Mouse (Mus musculus) embryonic facial prominence, embryonic 12.5 days (tissue): ENCODE measurements at regions not wholly inside any gene's neighbourhood (a gene's known extent, or its start where the extent isn't known, plus 50 kb on each side); places are given as distances from the start of the nearest gene placed in this dataset.

Experiments used
- ATAC-seq: fragments of 200-750 bp; cut with Nextera tagmentation; 2 replicates; pipeline ENCODE4 v1.8.0; 2017; ENCODE audit not compliant: insufficient number of reproducible peaks, insufficient read depth, low FRiP score, low TSS enrichment
- H3K27ac ChIP-seq: fragments of 300-500 bp; sonication (generic); 2 replicates; pipeline ENCODE4 v1.5.1; 2016; ENCODE audit warnings: mild to moderate bottlenecking
- H3K27me3 ChIP-seq: fragments of 300-500 bp; sonication (generic); 2 replicates; pipeline ENCODE4 v1.6.1; 2016; ENCODE audit warnings: mild to moderate bottlenecking, moderate library complexity
- H3K36me3 ChIP-seq: fragments of 300-500 bp; sonication (generic); 2 replicates; pipeline ENCODE4 v1.6.1; 2016; ENCODE audit warnings: mild to moderate bottlenecking
- H3K4me1 ChIP-seq: fragments of 300-500 bp; sonication (generic); 2 replicates; pipeline ENCODE4 v1.6.1; 2016
- H3K4me2 ChIP-seq: fragments of 300-500 bp; sonication (generic); replicated peaks from 2 replicates; pipeline ENCODE4 v1.6.1; 2016; ENCODE audit warnings: mild to moderate bottlenecking, moderate library complexity
- H3K4me3 ChIP-seq: fragments of 300-500 bp; sonication (generic); 2 replicates; pipeline ENCODE4 v1.5.1; 2016; ENCODE audit warnings: mild to moderate bottlenecking
- H3K9ac ChIP-seq: fragments of 300-500 bp; sonication (generic); 2 replicates; pipeline ENCODE4 v1.6.1; 2016; ENCODE audit warnings: mild to moderate bottlenecking, moderate library complexity
- H3K9me3 ChIP-seq: fragments of 300-500 bp; sonication (generic); 2 replicates; pipeline ENCODE4 v1.6.1; 2016; ENCODE audit warnings: mild to moderate bottlenecking, moderate library complexity
- WGBS: fragments of 180-500 bp; shearing (Covaris S2); methylation state at CpG from one replicate; pipeline ENCODE4 v1.1.7; 2016; 5-methylcytosine and 5-hydroxymethylcytosine counted together

DNA sequence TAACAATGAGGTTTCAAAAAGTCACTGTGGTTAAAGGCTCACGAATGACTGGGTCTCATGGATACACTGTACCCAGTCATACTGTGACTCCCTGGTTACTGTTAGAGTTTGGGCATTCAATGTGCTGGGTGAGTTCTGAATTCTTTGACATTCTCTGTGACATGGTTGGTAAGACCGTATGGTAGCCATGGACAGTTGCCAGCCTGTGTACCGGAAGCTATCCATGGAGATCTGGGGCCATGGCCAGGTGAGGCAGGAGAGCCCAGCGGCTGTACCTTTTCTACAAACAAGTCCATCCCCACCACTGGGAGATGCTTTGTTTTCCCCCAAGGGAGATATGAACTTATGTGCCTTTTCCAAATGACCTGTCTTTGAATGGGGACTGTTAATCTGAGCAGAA, 126.4 kb downstream of the Irx2 start:
- WGBS: 90% methylated on average over 4 of the region's 4 CpGs
- Histone ChIP-seq H3K4me3 (no peak overlapping the region), H3K9ac (no peak overlapping the region), H3K27ac (no peak overlapping the region), H3K4me1 (no peaks in the 10 kb centered on the region), H3K27me3 (no peaks in the 10 kb centered on the region), H3K36me3 (no peaks in the 10 kb centered on the region), H3K9me3 (no peaks in the 10 kb centered on the region), H3K4me2 (no peak overlapping the region)
- no peak for ATAC-seq

DNA sequence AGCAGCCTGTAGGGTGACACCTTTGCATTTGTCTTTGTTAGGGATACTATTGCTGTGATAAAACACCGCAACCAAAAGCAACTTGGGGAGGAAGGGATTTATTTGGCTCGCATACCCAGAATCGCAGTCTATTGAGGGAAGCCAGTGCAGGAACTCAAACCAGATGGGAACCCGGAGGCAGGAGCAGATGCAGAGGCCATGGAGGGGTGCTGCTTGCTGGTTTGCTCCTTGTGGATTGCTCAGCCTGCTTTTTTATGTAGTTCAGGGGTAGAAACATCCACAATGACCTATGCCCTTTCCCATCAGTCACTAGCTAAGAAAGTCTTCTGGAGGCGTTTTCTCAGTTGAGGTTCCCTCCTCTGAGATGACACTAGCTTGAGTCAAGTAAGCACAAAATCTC, 133.9 kb downstream of the Irx2 start:
- no peaks in the 10 kb centered on the region for H3K27me3 ChIP-seq
- H3K4me3 ChIP-seq: no peak overlapping the region
- no peak overlapping the region for H3K9ac ChIP-seq
- no peaks in the 10 kb centered on the region for H3K4me1 ChIP-seq
- H3K36me3 ChIP-seq: no peaks in the 10 kb centered on the region
- ATAC-seq: no peak
- no peak overlapping the region for H3K27ac ChIP-seq
- H3K4me2 ChIP-seq: no peak overlapping the region
- 74% methylated on average over 5 of the region's 5 CpGs for WGBS
- H3K9me3 ChIP-seq: no peaks in the 10 kb centered on the region

DNA sequence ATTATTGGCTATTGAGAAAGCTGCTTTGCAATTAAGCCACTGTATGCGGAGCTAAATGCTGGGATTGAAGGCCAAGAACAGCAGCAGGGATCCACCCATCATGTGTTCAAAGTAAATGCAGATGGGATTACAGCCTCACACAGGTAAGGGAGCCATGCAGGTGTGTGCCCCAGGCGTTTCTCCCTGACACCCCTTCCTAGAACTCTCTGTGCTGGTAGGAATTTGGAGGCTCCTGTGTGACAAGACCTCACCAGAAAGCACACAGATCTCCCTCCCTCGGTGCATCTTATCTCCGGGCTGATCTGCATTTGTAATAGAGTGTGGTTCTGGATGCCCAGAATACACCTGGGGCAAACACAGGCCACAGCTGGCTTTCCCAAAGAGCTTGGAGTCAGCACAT, 134.7 kb downstream of the Irx2 start:
- no peak overlapping the region for H3K27ac ChIP-seq
- H3K27me3 ChIP-seq: no peaks in the 10 kb centered on the region
- H3K4me2 ChIP-seq: no peak overlapping the region
- H3K9ac ChIP-seq: no peak overlapping the region
- H3K4me3 ChIP-seq: no peak overlapping the region
- H3K9me3 ChIP-seq: no peaks in the 10 kb centered on the region
- no peak for ATAC-seq
- H3K36me3 ChIP-seq: no peaks in the 10 kb centered on the region
- WGBS: 62% methylated on average over 4 of the region's 4 CpGs
- H3K4me1 ChIP-seq: no peaks in the 10 kb centered on the region

DNA sequence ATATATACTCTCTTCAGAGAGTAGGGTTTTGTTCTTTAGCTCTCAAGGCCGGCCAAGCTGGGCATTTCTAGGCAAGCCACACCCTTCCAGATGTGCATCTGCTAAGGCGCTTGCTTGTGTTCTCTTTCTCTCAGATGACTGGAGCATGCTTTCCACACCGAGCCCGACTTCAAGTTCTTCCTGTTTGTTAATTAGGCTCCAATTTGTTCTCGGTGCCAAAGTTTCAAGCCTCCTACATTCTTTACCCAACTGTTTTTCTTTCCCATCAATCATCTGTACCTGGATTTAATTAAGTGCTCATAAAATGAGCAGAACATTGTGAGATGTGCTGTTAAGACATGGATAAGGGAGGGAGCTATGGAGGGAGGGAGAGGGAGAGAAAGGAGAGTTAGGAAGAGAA, 138.7 kb downstream of the Irx2 start:
- 26% methylated on average over 5 of the region's 5 CpGs for WGBS
- no peaks in the 10 kb centered on the region for H3K27me3 ChIP-seq

DNA sequence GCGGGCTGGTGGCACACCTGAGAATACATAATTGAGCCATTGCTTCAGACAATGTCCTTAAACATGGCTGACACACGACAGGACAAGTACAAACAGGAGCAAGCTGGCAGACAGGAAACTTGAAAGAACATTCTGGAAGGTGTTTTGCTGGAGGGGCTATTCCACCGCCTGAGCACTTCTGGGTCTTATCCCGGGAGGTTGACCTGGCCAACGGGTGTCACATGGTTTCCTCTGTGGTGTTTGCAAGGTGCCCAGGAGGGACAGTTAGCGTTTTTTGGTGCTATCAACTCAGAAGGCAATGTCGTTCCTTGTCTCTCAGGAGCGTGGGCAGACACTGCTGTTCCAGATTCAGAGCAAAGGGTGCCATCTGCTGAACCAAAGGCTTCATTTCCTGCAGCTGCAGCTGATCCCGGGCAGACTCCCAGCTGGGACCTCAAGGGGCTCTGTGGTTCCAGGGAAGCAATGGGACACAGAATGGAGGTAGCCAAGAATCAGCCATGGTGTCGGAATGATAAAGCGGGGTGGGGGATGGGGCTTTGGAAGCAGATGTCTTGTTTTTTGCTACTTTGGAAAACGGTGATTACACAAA, 140.5 kb downstream of the Irx2 start:
- no peak for ATAC-seq
- 62% methylated on average over 12 of the region's 12 CpGs for WGBS

More for the DNA sequence above, 138.7 kb downstream of the Irx2 start:
- no peaks in the 10 kb centered on the region for H3K36me3 ChIP-seq
- H3K4me1 ChIP-seq: no peaks in the 10 kb centered on the region
- no peaks in the 10 kb centered on the region for H3K9me3 ChIP-seq
- H3K4me2 ChIP-seq: no peak overlapping the region
- ATAC-seq: no peak
- no peak overlapping the region for H3K4me3 ChIP-seq
- H3K9ac ChIP-seq: no peak overlapping the region
- no peak overlapping the region for H3K27ac ChIP-seq

DNA sequence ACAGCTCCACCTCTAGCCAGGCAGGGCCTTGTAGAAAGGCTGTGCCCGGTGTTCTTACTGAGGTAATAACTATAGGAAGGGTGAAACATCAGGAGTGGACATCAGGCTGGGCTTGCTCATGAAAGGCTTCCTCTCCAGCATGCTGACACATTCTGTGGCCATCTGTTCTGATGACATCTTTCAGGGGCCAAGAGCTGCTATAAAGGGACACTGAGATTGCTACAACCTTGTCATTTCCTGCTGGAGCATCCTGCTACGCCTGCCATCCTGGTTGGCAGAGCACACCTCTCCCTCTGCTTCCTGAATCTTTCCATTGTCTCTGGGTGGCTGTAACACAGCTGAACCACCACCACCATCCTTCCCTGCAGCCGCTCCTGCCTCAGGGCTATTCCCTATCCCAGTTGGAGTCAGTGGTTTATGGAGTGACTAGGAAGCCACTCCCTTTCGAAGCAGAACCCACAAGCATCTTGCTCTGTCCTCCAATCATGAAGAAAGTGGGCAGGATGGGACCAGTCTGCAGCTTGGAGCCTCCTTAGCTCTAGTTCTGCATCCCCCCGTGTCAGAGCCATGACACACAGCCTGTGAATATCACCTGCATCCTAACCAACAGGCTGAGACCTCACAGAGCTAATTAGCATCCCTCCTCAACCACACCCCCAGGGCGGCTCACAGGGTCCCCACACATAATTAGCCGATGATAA, 154.6 kb downstream of the Irx2 start:
- Histone ChIP-seq H3K4me3 (no peak overlapping the region), H3K4me2 (no peak overlapping the region), H3K27me3 (no peaks in the 10 kb centered on the region), H3K36me3 (no peaks in the 10 kb centered on the region), H3K9ac (no peak overlapping the region), H3K4me1 (no peaks in the 10 kb centered on the region), H3K9me3 (no peaks in the 10 kb centered on the region), H3K27ac (no peak overlapping the region)
- WGBS: 52% methylated on average over 7 of the region's 7 CpGs
- ATAC-seq: no peak

More for the DNA sequence above, 140.5 kb downstream of the Irx2 start:
- Histone ChIP-seq H3K4me3 (no peak overlapping the region), H3K4me1 (no peaks in the 10 kb centered on the region), H3K9ac (no peak overlapping the region), H3K9me3 (0 out of 2 replicates have a peak, but pooled peaks cover 4% of the 10 kb centered on the region), H3K36me3 (no peaks in the 10 kb centered on the region), H3K27me3 (no peaks in the 10 kb centered on the region), H3K27ac (no peak overlapping the region), H3K4me2 (no peak overlapping the region)

DNA sequence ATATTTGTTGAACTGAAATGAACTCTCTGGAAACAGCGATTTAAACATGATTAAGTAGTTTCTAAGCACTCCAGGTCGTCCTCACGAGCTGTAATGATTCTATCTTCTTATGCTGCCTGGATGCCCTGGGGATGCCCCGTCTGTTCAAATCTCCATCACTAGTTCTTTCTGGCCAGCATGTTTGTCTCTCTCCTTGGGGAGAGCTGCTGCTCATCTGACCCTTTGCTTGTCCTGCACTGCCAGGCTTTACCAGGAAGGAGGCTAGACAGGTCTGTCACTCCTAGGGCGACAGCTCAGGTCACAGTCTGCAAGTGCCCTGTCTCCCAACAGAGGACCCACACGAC, 155.1 kb downstream of the Irx2 start:
- H3K36me3 ChIP-seq: no peaks in the 10 kb centered on the region
- no peak overlapping the region for H3K4me3 ChIP-seq
- H3K4me2 ChIP-seq: no peak overlapping the region
- H3K9ac ChIP-seq: no peak overlapping the region
- no peak for ATAC-seq
- no peaks in the 10 kb centered on the region for H3K9me3 ChIP-seq
- H3K4me1 ChIP-seq: no peaks in the 10 kb centered on the region
- H3K27me3 ChIP-seq: no peaks in the 10 kb centered on the region
- no peak overlapping the region for H3K27ac ChIP-seq
- 64% methylated on average over 6 of the region's 6 CpGs for WGBS

DNA sequence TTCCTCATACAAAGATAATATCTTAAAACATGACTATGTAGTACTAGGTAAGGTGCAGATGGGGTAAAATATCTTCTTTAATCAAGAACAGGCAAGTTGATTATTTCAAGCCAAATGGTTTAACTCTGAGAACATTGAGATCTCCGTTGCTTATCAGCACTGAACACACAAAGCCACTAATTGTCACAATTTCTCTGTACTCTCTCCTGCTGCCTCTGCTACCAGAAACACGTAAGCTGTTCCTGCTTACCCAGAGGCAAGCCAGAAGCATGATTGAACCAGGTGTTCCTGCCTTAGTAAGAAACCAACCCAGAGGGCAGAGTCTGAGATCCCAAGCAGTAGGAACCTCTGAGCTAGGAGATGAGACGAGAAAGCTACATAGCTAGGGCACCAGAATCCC, 164.1 kb downstream of the Irx2 start:
- WGBS: 60% methylated on average over 3 of the region's 3 CpGs

DNA sequence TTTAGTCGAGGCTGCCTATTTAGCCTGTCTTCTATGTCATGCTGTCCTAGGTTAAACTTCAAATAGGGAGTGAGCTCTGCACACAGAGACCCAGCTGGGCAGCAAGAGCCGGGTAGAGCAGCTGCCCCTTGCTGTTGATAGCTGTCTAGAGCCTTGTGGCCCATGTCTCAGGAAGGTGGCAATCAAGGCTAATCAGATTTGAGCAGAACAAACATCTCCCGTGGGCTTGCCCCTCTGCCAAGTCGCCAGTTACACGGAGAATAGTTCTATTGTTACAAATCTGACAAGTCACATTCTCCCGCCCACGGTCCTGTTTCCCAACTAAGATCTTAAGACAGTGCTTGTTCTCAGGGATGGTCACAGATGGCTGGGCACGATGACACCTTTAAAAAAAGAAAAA, 171.4 kb downstream of the Irx2 start:
- no peak overlapping the region for H3K4me3 ChIP-seq
- no peak for ATAC-seq

More for the DNA sequence above, 164.1 kb downstream of the Irx2 start:
- no peak overlapping the region for H3K4me3 ChIP-seq
- H3K4me2 ChIP-seq: no peak overlapping the region
- H3K27ac ChIP-seq: no peak overlapping the region
- H3K9me3 ChIP-seq: no peaks in the 10 kb centered on the region
- H3K9ac ChIP-seq: no peak overlapping the region
- no peaks in the 10 kb centered on the region for H3K27me3 ChIP-seq
- ATAC-seq: no peak
- no peaks in the 10 kb centered on the region for H3K4me1 ChIP-seq
- no peaks in the 10 kb centered on the region for H3K36me3 ChIP-seq

DNA sequence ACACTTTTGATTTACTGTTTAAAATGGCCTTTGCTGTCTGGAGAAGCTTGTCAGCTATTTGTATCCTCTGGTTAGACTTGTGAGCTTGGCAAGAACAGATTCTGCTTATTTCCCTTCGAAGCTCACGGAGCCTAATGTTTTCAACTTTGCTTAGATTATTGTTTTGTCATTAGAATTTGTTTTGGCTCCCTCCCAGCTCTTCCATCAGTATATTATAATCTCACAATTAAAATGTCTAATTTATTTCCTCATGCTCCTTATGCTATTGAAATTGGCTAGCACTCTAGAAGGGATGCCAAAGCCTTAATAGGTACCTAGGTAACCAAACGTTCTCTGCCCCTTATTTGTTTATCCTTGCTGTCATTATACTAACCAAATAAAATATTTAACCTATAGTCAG, 171.9 kb downstream of the Irx2 start:
- no peak for ATAC-seq
- 69% methylated on average over 3 of the region's 3 CpGs for WGBS

More for the DNA sequence above, 171.4 kb downstream of the Irx2 start:
- no peak overlapping the region for H3K4me2 ChIP-seq
- no peaks in the 10 kb centered on the region for H3K4me1 ChIP-seq
- H3K36me3 ChIP-seq: no peaks in the 10 kb centered on the region
- no peak overlapping the region for H3K27ac ChIP-seq
- H3K9me3 ChIP-seq: no peaks in the 10 kb centered on the region
- no peak overlapping the region for H3K9ac ChIP-seq
- H3K27me3 ChIP-seq: no peaks in the 10 kb centered on the region
- 16% methylated on average over 8 of the region's 8 CpGs for WGBS

DNA sequence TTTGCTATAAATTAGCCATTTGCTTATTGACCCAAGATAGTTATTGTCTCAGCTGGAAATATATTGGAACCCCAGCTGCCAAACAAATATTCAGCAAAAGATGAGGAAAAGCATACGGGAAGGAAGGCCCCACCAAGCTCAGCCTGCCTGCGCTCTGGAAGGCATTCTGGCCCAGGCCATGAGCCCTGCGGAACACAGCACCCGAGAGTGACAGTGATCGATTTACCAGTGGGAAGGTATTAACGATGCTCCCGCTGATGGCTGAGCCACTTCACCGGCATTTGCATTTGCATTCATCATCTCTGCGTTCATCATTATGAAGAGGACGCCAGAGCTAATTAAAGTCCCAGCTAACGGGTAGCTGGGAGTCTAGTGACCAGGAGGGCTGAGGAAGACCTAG, 174.8 kb downstream of the Irx2 start:
- Histone ChIP-seq H3K4me1 (no peaks in the 10 kb centered on the region), H3K9ac (no peak overlapping the region), H3K27me3 (no peaks in the 10 kb centered on the region), H3K4me2 (no peak overlapping the region), H3K9me3 (no peaks in the 10 kb centered on the region), H3K4me3 (no peak overlapping the region), H3K36me3 (no peaks in the 10 kb centered on the region), H3K27ac (no peak overlapping the region)
- 60% methylated on average over 11 of the region's 11 CpGs for WGBS
- ATAC-seq: no peak

More for the DNA sequence above, 171.9 kb downstream of the Irx2 start:
- Histone ChIP-seq H3K4me1 (no peaks in the 10 kb centered on the region), H3K4me3 (no peak overlapping the region), H3K9ac (no peak overlapping the region), H3K27ac (no peak overlapping the region), H3K36me3 (no peaks in the 10 kb centered on the region), H3K9me3 (no peaks in the 10 kb centered on the region), H3K27me3 (no peaks in the 10 kb centered on the region), H3K4me2 (no peak overlapping the region)

- Histone ChIP-seq H3K27ac (no peak overlapping the region), H3K9ac (no peak overlapping the region), H3K27me3 (no peaks in the 10 kb centered on the region; the same call in 1 of the 2 replicates), H3K9me3 (no peaks in the 10 kb centered on the region), H3K36me3 (no peaks in the 10 kb centered on the region), H3K4me1 (no peaks in the 10 kb centered on the region), H3K4me3 (no peak overlapping the region), H3K4me2 (no peak overlapping the region)
- ATAC-seq: no peak
- WGBS: 87% methylated on average over 3 of the region's 3 CpGs
These were observed 180.6 kb downstream of the Irx2 start for GRCm38 (mm10) chr13:72809226-72809625.
